Mouse (Mus musculus) brain, embryonic 14.5 days (tissue): Measurements from ENCODE around the gene Rbm5. TPM values are rescaled to one million over a fixed set of nuclear protein-coding genes. Genes with fewer than 3 reads are reported as not detected.
A peak's percentile ranks its signal among the peaks of the same experiment; 100 is the strongest.

ENCODE experiments used
- DNase-seq: peaks from one replicate; pipeline ENCODE4 v3.0.0-alpha.2; 2011; ENCODE audit warnings: low read depth
- CTCF ChIP-seq: fragments of 200-500 bp; IDR thresholded peaks from 2 replicates; pipeline ENCODE4 v1.5.1; 2012; ENCODE audit warnings: inconsistent platforms, mild to moderate bottlenecking, moderate library complexity, borderline replicate concordance; ENCODE audit not compliant: insufficient read depth, insufficient read length; ENCODE audit errors: extremely low read depth
- POLR2A ChIP-seq: fragments of 200-500 bp; IDR thresholded peaks from 2 replicates; pipeline ENCODE4 v1.6.1; 2012; ENCODE audit warnings: mild to moderate bottlenecking, inconsistent platforms, borderline replicate concordance; ENCODE audit not compliant: poor library complexity, insufficient read depth, insufficient read length, severe bottlenecking; ENCODE audit errors: extremely low read depth
- polyA plus RNA-seq: library from polyadenylated mRNA; depleted of rRNA; stranded (reverse); fragments of >200 nt; gene quantifications from 2 replicates; pipeline ENCODE4 v1.2.3, GENCODE M21; 2012

Gene Rbm5
- polyA plus RNA-seq, 1 experiment, result 228 TPM

DNA sequence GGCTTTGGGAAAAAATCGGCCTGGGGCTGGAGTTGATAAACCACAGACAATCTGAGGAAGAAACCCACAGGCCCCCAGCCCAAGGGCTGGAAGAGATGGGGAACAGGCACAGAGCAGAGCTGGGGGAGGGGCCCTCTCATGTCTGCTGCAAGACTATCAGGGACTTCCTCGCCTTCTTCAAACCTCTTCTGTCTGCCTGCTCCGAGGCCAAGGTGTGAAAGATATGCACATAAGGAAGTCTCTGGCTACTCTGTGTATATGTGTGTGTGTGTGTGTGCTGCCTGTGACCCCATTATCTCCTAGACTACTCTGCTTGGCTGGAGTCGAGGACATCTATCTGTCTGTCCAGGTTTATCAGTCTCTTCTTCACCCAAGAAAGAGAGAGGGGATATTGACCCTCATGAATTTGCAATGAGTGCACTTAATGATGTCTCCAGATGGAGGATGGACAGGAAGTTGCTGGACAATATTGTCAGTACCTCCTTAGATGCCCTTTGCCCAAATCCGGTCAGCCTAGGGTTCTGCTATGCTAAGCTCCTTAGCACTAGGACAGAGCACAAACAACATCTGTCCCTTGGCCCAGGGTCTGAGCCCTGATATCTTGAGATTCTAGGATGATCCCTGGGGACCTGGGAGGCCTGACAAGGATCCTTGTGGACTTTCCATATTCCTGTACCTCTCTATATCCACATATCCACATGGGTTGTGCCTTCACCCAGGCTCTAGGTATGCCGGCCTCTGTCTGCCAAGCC is 41.7 kb downstream of the Rbm5 start:
- no peak for TF ChIP-seq CTCF
- no peak for TF ChIP-seq POLR2A
- no peak for DNase-seq

DNA sequence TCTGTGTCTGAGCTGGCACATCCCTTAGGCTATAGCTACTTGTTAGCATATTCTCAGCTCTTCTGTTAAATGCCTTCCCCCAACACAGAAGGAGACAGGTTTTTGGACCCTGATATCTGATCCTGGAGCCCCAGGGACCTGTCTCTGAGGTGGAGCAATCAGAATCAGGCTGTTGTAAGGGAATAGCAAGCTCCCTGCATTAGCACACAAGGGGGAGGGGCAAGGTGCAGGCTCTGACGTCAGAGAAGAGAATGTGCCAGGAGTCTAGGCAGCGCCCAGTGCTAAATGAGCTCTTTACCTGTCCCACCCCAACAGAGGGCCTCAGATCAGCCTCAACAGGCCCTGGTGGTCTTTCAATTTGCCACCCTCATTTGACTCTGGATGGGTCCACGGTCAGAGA is 43.8 kb downstream of the Rbm5 start:
- DNase-seq, result peak; percentile 62
- TF ChIP-seq CTCF (no peak), POLR2A (no peak)

DNA sequence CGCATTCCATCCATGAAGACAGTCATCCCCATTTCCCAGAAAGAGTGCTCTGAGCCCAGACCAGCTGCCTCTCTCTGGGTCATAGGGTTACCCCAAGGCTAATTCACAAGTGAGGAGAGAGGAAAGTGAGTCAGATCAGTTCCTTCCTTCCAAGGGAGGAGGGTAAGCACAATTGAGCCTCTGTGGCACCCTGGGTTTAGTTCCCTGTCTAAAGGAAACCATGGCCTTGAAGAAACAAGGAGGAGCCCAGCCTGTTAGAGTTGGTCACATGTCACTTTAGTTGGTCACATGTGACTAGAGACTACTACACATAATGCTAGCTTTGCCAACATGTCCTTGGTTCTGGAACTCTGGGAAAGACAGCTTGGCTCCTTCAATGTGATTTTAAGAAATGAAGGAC is 46.0 kb downstream of the Rbm5 start:
- DNase-seq, result no peak
- no peak for TF ChIP-seq CTCF
- no peak for TF ChIP-seq POLR2A

DNA sequence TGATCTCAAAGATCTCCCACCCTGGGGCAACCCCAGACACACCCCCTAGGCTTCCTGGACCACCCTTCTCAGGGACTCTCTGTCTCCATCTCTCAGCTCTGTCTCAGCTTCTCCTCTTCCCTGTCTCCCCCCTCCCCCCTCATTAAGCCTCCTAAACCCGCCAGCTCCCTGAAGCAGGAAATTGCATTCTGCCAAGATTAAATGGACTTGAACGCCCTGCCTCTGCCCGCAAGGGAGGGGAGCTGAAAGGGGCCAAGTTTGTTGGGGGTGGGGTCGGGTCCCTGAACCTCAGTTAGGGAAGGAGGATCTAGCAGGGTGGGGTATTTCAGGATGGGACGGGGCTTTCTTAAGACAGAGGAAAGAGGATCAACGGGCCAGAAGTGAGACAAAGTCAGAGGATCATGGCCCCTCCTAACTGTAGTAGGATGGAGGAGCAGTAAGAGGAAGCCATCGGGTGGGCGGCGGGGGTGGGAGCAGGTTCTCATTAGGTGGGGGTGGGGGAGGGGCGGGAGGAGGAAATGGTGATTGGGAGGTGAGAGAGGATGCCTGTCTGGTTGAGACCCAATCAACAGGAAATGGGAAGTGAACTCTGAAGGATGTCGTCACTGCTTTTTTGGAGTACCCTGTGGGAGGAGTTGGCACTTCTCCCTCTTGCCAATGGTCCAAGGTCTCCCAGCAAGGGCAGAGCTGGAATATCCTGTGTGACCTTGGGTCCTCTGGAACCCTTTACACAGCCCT is 46.8 kb downstream of the Rbm5 start:
- DNase-seq, result peak; percentile 90
- TF ChIP-seq POLR2A (no peak), CTCF (no peak)

DNA sequence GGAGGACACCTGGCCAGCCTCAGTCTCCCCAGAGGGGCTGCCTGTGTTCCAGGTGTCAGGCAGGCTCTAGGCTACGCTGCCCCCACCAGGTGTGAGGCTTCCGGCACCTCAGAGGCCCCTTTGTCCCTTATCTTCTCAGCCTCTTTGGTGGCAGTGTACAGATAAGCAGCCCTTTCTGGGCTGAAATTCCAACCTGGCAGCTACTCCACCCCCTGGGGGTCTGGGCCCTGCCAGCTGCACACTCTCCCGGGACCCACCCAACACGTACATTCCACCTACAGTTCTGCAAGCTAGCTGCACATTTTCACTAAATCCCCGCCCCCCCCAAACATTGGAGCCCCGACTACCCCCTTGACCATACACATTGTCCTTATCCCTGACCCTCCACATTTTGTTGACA is 47.5 kb downstream of the Rbm5 start:
- DNase-seq, result no peak
- no peak for TF ChIP-seq CTCF
- TF ChIP-seq POLR2A, result no peak

DNA sequence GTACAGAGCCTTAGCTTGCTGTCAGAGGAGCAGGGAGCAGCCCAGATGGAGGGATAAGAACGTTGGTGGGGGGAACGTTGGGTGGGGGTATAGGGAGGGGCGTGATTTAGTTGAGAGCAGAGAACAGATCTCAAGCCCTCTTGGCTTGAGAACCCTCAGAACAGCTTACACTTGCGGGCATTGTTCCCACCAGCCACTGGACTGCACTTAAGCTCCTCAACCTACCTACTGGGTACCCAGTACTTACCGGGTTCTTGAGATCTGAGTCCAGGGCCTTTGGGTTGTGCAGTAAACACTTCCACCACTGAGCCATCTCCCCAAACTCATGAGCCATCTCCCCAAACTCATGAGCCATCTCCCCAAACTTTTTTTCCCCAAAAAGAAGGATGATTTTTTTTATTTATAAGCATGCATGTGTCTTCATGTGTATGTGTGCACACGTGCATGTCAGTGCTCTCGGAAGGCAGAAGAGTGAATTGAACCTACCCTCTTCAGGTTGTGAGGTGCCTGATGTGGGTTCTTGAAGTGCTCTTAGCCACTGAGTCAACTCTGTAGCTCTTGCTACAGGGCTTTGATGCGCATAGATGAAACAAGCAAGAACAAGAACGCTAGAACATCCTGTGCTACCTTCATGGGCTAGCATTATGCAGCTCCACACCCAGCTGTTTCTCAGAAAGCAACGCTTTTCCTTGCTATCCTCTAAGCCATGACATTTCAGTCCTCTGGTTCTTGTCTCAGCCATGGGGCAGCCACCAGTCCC is 51.8 kb downstream of the Rbm5 start:
- TF ChIP-seq CTCF (no peak), POLR2A (no peak)
- no peak for DNase-seq

DNA sequence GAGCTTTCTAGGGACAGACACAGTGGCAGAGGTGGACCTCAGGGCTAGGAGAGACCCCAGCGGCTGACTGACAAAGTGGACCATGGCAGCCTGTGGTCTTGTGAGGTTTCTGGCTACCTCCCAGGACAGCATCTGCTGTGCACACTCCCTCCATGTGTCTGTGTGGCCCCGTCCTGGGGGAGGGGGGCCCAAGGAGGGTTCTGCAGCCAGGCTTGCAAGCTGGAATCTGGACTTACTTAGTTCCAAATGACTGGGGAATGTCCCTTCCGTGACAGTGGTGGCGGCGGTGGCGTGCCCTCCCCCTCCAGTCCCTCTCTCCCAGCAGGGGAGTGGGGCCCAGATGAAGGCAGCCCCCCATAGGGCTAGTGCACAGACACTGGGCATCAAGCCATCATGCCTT is 53.8 kb downstream of the Rbm5 start:
- TF ChIP-seq CTCF (no peak), POLR2A (no peak)
- no peak for DNase-seq

DNA sequence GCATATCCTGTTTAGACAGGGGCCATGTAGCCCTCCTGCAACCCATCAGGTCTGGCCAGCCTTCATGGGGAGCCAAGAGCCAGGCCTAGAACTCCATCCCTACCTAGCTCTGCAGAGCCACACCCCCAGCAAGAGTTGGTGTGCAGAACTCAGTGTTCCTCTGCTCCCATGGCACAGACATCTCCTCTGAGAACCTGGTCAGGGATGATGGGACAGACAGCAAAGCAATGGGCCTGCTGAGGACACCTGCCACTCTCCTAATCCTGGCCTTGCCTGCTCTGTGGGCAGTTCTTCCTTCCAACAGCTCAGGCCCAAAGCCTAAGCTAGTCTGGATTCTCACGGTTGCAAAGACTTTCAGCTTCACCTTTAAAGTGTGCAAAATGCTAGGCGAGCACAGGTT is 55.2 kb downstream of the Rbm5 start:
- TF ChIP-seq CTCF (no peak), POLR2A (no peak)
- no peak for DNase-seq

DNA sequence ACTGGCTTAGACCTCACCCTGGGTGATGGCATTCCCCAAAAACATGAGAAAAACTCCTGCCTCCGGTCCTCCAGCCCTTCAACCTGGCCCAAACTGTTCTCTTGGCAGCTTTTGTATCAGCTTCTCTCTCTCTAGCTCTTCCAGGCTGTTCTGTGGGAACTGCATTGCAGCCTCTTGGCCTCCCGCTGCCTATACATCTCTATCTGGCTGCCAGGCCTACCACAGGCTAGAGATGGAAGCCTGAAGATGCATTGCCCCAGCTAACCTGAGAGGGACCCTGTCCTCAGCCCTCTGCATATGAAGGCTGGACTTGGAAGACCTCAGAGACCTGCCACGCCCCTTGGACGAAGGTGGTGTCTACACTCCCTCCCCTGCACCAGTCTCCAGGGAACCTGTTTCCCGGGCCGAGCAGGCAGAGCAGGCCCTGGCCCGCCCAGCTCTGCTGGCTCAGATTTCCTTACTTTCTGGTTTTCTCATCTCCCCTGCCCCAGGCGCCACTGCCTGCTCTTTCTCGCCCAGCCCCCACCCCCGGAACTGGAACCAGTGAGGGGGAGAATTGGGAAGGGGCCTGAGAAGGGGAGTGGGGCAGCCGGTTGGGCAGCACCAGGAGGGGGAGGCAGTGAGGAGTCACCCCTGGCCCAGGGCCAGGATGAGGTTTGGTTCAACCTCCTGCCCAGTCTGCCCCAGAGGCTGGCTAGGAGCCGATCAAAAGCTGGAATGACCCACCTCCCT is 56.4 kb downstream of the Rbm5 start:
- TF ChIP-seq CTCF, result no peak
- no peak for TF ChIP-seq POLR2A
- DNase-seq, result peak; percentile 66

DNA sequence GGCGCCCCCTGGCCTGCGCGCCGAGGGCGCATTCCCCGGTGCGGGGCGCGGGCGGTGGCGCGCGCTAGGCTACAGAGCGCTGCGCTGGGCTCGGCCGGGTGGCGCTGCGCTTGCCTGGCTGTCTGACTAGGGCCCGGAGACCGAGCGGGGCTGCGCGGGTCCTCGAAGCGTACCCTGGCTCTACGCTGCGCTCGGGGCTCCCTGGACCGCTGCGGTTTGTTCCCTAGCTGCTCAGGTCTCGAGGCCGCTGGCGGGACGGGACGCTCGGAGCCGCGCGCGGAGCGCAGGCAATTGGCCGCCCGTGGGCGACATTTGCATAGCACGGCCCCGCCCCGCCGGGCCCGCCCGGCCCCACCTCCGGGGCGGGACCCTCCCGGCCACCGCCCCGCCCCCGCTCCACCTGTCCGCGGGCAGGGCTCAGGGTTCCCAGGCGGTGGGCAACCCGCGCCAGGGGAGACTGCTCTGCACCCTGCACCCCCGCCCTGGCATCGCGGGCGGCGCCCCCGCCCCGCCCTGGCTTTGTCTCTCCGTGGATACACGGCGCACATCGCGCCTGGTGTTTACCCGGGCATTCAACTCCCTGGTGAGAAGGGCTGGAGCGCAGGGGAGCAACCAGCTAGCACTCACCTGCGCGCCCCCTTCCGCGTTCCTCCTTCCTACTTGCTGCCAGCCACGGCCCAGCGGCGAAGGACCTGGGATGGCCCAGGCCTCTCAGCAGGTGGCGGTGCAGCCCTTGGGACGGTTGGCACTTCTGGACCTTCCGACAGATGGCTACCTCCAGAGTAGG is 60.9 kb downstream of the Rbm5 start, which contains the start of gene Sema3f:
Sema3f (minus strand) TSS at position 779 of the 787 bp plus-strand sequence.
- DNase-seq, result peak; percentile 85
- peak; percentile 58 for TF ChIP-seq POLR2A
- peak; percentile 20; the same call in 1 of the 2 replicates for TF ChIP-seq CTCF

DNA sequence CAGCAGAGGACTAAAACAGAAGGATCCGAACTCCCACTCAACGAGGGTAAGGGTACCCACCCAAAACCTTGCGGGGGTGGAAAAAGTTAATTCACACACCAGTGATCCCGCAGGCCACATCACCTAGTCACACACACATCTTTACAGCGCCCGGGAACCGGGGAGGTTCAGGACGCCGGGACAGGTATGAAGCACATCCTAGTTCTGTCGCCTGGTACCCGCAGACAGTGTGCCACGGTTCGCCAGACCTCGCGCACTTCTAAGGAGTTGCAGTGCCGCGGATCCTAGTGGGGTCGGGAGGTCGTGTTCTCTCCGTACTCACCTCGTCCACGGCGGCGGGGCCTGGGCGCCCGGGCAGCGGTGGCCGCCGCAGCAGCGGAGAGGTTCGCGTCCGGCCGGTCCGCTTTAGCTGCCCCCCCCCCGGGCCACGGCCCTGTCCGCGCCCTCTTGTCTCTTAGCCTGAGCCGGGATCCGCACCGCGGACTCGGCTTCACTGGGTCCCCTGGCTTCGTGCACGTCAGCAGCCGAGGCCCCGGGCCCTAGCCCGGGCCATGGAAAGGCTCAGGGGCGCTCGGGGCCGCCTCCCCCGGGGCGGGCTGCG is 61.6 kb downstream of the Rbm5 start:
- no peak for TF ChIP-seq POLR2A
- TF ChIP-seq CTCF, result no peak
- DNase-seq, result no peak
